Mouse (Mus musculus): Measurements from ENCODE around the gene Fosl2. TPM values are rescaled to one million over a fixed set of nuclear protein-coding genes. Genes with fewer than 3 reads are reported as not detected.

Gene Fosl2
- polyA plus RNA-seq, 1 experiment from 2014 or later, result 5.7 TPM

GRCm38 (mm10) chr5:32182885-32183629, 47.5 kb downstream of the Fosl2 start:
- Histone ChIP-seq H3K79me2 (ENCODE audit: inconsistent target) (no peaks in the 10 kb centered on the region), H3K36me3 (ENCODE audit: inconsistent target) (no peaks in the 10 kb centered on the region), H3K4me3 (ENCODE audit: inconsistent target) (no peak overlapping the region), H3K27ac (no peak overlapping the region)
- 98% methylated on average over 4 of the region's 4 CpGs for WGBS (ENCODE audit: missing documents)

DNA sequence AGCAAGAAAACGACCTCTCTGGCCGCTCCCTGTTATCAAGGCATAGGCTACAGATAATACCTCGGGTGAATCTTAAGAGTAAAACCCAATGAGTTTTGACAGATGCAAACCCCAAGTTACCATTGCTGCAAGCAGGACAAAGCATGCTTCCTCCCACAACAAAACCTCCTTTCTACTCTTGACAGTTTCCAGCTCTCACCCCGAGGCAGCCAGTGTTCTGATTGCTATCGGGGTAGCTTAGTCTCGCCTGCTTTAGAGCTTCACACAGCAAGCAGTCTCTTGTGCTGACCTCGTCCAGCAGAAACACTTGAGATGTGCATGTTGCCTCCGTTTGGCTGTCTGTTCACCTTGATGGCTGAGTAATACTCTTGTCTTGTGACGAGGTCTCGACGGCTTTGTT, 52.1 kb downstream of the Fosl2 start:
- no peak overlapping the region for H3K27ac ChIP-seq
- H3K4me3 ChIP-seq (ENCODE audit: inconsistent target), result no peak overlapping the region
- H3K79me2 ChIP-seq (ENCODE audit: inconsistent target), result no peaks in the 10 kb centered on the region
- 93% methylated on average over 11 of the region's 11 CpGs for WGBS (ENCODE audit: missing documents)
- H3K36me3 ChIP-seq (ENCODE audit: inconsistent target), result no peaks in the 10 kb centered on the region

DNA sequence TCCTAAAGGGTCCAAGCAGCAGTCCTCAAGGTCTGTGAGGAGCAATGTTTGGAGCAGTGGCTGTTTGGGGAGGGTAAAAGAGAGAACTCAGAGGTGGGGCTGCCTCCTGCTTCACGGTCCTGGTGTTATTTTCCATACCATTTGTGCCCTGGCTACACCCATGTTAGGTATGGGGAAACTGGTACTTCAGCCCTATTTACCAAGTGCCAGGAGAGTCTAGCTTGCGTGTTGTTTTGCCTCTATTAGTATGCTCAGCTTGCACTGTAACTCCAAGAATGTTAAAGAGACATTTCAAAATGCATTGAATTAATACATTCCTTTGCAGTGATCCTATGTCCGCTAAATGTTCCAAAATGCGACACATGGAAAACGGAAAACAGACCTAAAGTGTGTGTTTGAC, 55.7 kb downstream of the Fosl2 start:
- WGBS (ENCODE audit: missing documents), result 93% methylated on average over 5 of the region's 5 CpGs
- no peaks in the 10 kb centered on the region for H3K79me2 ChIP-seq (ENCODE audit: inconsistent target)
- no peak overlapping the region for H3K4me3 ChIP-seq (ENCODE audit: inconsistent target)
- H3K27ac ChIP-seq, result no peak overlapping the region
- H3K36me3 ChIP-seq (ENCODE audit: inconsistent target), result no peaks in the 10 kb centered on the region

DNA sequence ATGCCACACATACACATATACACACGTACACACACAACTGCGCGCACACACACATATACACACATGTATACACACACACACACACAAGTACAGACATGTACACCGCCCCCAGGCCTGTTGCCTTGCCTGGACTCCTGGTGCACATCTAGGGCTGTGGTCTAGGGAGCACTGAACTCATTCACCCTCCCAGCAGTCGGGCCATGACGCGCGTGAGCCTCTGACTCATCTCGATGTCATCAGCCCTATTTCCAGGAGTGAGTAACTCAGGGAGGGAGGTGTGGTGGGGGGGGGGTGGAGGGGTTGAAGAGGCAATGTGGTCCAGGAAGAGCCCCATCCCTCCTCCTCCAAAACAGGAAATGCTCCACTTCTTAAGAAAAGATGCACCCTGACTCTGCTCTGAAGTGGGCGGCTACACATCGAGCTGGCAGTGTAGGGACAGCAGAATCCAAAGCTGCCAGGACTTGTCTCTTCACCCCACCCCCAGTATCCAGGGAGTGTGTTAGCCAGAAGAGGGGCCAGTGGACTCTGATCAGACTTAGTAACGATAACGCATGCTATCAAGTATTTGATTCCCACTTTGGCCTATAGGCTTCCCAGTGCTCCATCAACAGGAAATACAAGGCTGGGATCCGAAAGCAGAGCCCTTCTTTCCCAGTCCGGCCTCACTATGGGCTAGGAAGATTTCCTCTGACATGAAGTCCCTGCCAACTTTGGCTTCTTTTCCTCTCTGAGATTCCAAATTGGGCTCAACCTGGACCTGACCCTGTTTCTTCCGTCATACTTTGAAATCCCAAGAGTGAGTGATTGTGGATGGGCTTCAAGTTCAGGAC, 56.6 kb downstream of the Fosl2 start:
- no peaks in the 10 kb centered on the region for H3K79me2 ChIP-seq (ENCODE audit: inconsistent target)
- H3K4me3 ChIP-seq (ENCODE audit: inconsistent target), result no peak overlapping the region
- no peaks in the 10 kb centered on the region for H3K36me3 ChIP-seq (ENCODE audit: inconsistent target)
- peak overlapping the region; percentile 52 for H3K27ac ChIP-seq
- 69% methylated on average over 16 of the region's 16 CpGs for WGBS (ENCODE audit: missing documents)

GRCm38 (mm10) chr5:32194236-32194635, 58.6 kb downstream of the Fosl2 start:
- peak overlapping the region; percentile 74 for H3K27ac ChIP-seq

GRCm38 (mm10) chr5:32195857-32196609, 60.4 kb downstream of the Fosl2 start:
- no peak overlapping the region for H3K4me3 ChIP-seq (ENCODE audit: inconsistent target)
- H3K79me2 ChIP-seq (ENCODE audit: inconsistent target), result no peaks in the 10 kb centered on the region
- H3K27ac ChIP-seq, result peak overlapping the region; percentile 40
- 49% methylated on average over 11 of the region's 12 CpGs for WGBS (ENCODE audit: missing documents)
- no peaks in the 10 kb centered on the region for H3K36me3 ChIP-seq (ENCODE audit: inconsistent target)

More at GRCm38 (mm10) chr5:32194236-32194635, 58.6 kb downstream of the Fosl2 start:
- Histone ChIP-seq H3K4me3 (ENCODE audit: inconsistent target) (no peak overlapping the region), H3K36me3 (ENCODE audit: inconsistent target) (no peaks in the 10 kb centered on the region), H3K79me2 (ENCODE audit: inconsistent target) (no peaks in the 10 kb centered on the region)
- 9% methylated on average over 4 of the region's 4 CpGs for WGBS (ENCODE audit: missing documents)

DNA sequence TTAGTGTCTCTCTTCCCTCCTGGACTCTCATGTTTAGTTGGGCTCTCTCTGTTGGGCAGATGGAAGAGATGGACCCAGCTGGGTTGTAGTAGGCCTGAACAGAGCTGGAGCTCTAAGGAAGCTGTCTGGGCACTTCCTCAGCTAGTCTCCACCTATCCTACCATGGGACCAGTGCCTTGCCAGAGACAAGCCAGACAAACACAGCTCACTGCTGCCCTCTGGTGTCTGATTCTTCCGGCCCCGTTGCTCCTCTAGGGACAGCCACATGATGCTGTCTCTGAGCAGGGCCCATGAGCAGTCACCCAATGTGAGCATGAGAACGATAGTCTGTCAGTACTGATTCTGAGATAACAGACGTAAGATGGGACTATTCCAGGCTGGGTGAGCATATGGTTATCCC, 62.1 kb downstream of the Fosl2 start:
- H3K79me2 ChIP-seq (ENCODE audit: inconsistent target), result no peaks in the 10 kb centered on the region
- peak overlapping the region; percentile 13 for H3K27ac ChIP-seq
- no peak overlapping the region for H3K4me3 ChIP-seq (ENCODE audit: inconsistent target)
- H3K36me3 ChIP-seq (ENCODE audit: inconsistent target), result no peaks in the 10 kb centered on the region
- 16% methylated on average over 4 of the region's 4 CpGs for WGBS (ENCODE audit: missing documents)

DNA sequence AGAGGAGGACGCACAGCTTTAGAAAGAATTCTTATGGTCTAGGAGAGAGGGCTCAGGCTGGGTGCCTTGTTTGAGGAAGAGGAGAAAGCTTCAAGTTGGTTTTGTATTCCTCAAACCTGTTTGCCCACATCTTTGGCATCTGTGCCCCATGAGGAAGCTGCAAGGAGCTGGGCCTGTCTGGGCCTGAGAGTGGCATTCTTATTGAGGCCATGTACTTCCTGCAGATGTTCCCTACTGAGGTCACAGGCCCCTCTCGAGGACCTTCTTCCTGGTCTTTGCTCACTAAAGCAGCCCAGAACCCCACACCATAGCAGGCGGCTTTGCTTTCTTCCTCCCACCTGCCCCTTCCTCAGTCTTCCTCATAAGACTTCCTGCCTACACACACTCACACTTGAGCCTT, 63.5 kb downstream of the Fosl2 start:
- Histone ChIP-seq H3K36me3 (ENCODE audit: inconsistent target) (no peaks in the 10 kb centered on the region), H3K4me3 (ENCODE audit: inconsistent target) (no peak overlapping the region), H3K27ac (no peak overlapping the region), H3K79me2 (ENCODE audit: inconsistent target) (no peaks in the 10 kb centered on the region)
- WGBS (ENCODE audit: missing documents), result 42% methylated on average over 3 of the region's 3 CpGs

GRCm38 (mm10) chr5:32199594-32199993, 64.0 kb downstream of the Fosl2 start:
- Histone ChIP-seq H3K4me3 (ENCODE audit: inconsistent target) (no peak overlapping the region), H3K79me2 (ENCODE audit: inconsistent target) (no peaks in the 10 kb centered on the region), H3K27ac (no peak overlapping the region), H3K36me3 (ENCODE audit: inconsistent target) (no peaks in the 10 kb centered on the region)
- 97% methylated on average over 3 of the region's 3 CpGs for WGBS (ENCODE audit: missing documents)

GRCm38 (mm10) chr5:32204653-32205052, 69.1 kb downstream of the Fosl2 start:
- 86% methylated on average over 4 of the region's 4 CpGs for WGBS (ENCODE audit: missing documents)
- H3K4me3 ChIP-seq (ENCODE audit: inconsistent target), result no peak overlapping the region

GRCm38 (mm10) chr5:32206726-32207125, 71.1 kb downstream of the Fosl2 start:
- H3K4me3 ChIP-seq (ENCODE audit: inconsistent target), result no peak overlapping the region
- 90% methylated on average over 2 of the region's 2 CpGs for whole genome bisulfite sequencing (ENCODE audit: missing documents)
- no peak overlapping the region for H3K27ac ChIP-seq
- no peaks in the 10 kb centered on the region for H3K79me2 ChIP-seq (ENCODE audit: inconsistent target)
- H3K36me3 ChIP-seq (ENCODE audit: inconsistent target), result no peaks in the 10 kb centered on the region

More at GRCm38 (mm10) chr5:32204653-32205052, 69.1 kb downstream of the Fosl2 start:
- Histone ChIP-seq H3K27ac (no peak overlapping the region), H3K79me2 (ENCODE audit: inconsistent target) (no peaks in the 10 kb centered on the region), H3K36me3 (ENCODE audit: inconsistent target) (no peaks in the 10 kb centered on the region)

Other genes with a start within 250 kb of the Fosl2 start
- 0.11 to 0.48 TPM in 2 of 3 replicates, not detected in the other for gene Plb1, start 96.9 kb downstream of the Fosl2 start, polyA plus RNA-seq (2018)